Mouse (Mus musculus) splenic B cell, adult 2 months (primary cell): ENCODE data around the gene Csrnp3.
"Not testable (repeated sequence)": the region's sequence is repeated elsewhere in the genome, so short reads cannot be mapped to it uniquely, and the experiment has no call there.

ENCODE experiments used
- DNase-seq: peaks from one replicate; pipeline ENCODE4 v3.0.0-alpha.2; 2011; ENCODE audit warnings: low read depth, low spot score
- H3K27me3 ChIP-seq: 2 replicates; pipeline ENCODE4 v1.6.1; 2012; ENCODE audit warnings: mild to moderate bottlenecking, low read length, moderate library complexity, mixed read lengths; ENCODE audit not compliant: control insufficient read depth, poor library complexity, insufficient read depth, severe bottlenecking
- H3K36me3 ChIP-seq: 2 replicates; pipeline ENCODE4 v1.6.1; 2012; ENCODE audit warnings: mild to moderate bottlenecking, low read length, moderate library complexity, mixed read lengths; ENCODE audit not compliant: control insufficient read depth, poor library complexity, insufficient read depth, severe bottlenecking

Gene Csrnp3

DNA sequence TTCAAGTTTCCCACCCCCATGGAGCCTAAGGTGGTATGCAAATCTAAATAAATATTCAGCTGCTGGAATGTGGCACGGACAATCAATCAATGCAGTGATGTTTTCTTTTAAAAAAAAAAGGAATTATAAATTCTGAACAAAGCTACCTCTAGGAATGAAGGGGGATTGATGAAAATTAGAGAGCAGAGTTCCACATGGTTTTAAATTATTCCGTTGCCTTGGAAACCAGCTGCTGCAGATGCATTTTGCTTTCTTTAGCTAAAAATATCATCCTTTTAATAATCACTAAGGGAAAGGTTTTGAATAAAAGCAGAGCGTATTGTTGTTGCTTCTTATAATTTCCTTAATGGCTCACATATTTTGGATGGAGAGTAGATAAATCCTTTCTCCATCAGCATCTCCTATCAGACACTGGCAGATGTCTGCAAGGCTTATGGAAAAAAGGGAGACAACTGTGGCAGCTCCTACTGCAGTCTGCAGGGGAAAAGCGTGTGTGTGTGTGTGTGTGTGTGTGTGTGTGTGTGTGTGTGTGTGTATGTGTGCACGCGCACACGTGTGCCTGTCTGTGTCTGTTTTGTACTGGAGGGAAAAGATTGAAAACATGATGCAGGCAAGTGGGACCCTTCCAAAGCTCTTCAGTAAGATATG, 2.0 kb downstream of the Csrnp3 start:
- H3K27me3 ChIP-seq, result no peaks in the 10 kb centered on the region; the same call in 1 of the 2 replicates
- no peaks in the 10 kb centered on the region for H3K36me3 ChIP-seq
- DNase-seq, result no peak

DNA sequence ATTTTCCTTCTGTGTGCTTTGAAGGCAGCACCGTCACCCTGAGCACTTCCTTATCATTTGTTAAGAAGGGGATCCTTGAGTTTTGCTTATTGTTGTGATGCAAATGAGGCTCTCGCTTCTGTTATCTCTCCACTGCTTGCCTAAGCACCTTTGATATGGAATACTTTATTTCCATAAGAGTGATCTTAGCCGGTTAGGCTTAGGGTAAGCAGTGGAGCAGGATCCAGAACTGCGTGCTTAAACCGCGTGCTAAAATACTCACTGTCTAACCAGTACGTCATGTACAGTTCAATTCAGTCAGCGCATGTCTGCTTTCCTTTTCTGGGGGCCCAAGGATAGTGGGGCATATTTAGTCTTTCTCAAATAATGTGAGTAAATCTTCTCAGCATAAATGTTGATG, 3.1 kb downstream of the Csrnp3 start:
- Histone ChIP-seq H3K27me3 (no peaks in the 10 kb centered on the region; the same call in 1 of the 2 replicates), H3K36me3 (no peaks in the 10 kb centered on the region)
- no peak for DNase-seq

DNA sequence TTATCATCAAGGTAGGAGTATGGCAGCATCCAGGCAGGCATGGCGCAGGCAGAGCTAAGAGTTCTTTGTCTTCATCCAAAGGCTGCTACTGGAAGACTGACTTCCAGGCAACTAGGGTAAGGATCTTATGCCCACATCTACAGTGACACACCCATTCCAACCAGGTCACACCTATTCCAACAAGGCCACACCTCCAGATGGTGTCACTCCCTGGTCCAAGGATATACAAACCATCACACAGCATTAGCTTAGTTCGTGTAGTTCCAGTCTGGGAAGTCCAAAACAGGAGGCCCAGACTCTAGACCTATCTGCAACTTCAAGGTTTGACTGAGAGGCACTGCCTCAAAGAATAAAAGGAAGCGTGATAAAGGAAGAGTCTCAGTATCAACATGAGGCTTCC, 4.7 kb downstream of the Csrnp3 start:
- not testable (repeated sequence) for H3K36me3 ChIP-seq, DNase-seq, H3K27me3 ChIP-seq

DNA sequence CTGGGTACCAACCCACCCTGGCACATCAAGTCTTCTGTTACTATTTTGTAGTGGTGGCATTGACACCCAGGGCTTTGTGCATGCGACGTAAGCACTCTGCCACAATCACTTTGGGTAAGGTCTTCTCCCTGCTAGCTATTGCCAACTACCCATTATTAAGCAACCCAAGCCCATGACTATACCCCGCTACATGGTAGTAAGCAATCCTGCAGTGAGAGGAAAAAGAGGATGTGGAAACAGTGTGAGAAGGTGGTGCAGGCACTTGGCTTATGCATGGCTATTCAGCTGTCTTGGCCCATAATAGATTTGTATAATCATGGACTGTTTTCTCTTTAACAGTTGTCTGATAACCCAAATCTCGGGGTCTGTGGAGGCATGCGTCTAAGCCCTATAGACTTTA, 11.2 kb downstream of the Csrnp3 start:
- Histone ChIP-seq H3K36me3 (no peaks in the 10 kb centered on the region), H3K27me3 (no peaks in the 10 kb centered on the region)
- no peak for DNase-seq

DNA sequence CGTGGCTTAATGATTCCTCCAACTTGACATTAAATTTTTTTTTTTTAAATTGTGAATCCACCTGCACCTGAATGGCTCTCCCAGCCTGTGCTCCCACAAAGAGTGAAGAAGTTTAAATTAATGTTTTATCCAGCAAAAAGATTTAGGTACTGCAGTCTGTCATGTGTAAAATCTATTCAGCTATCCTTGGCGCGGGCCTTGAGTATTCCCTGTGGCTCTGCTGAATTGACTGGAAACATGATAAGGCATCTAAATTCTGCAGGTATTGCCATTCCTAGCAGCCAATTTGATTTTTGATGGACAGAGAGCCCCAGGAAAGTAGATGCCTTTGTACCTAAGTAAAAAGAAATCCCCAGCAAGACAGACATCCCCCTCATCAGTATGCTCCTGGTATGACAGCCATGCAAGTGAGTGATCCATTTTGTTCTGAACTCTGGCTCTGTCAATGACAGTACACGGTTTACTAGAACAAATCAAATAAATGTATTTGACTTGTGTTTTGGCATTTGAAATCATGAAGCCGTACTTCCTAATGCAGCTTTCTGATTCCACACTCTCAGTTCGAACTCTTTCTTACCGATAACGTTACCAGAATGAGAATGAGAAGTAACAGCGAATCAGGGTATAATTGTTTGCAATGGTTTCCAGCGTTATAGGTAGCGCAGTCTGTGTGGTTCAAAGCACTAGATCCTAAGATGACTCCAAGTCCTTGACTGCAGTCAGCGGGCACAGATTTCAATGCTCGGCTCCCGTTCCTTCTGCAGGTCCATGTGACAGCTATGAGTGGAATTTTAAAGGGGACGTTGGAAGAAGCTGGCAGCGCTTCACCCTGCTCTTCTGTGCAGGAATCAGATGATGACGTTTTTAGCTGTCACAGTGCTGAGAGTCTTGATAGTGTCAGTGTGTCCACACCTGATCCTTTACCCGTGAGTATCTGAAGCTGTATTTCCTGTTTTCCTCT, 14.5 kb downstream of the Csrnp3 start:
- no peaks in the 10 kb centered on the region for H3K27me3 ChIP-seq
- H3K36me3 ChIP-seq, result no peaks in the 10 kb centered on the region
- DNase-seq, result no peak

DNA sequence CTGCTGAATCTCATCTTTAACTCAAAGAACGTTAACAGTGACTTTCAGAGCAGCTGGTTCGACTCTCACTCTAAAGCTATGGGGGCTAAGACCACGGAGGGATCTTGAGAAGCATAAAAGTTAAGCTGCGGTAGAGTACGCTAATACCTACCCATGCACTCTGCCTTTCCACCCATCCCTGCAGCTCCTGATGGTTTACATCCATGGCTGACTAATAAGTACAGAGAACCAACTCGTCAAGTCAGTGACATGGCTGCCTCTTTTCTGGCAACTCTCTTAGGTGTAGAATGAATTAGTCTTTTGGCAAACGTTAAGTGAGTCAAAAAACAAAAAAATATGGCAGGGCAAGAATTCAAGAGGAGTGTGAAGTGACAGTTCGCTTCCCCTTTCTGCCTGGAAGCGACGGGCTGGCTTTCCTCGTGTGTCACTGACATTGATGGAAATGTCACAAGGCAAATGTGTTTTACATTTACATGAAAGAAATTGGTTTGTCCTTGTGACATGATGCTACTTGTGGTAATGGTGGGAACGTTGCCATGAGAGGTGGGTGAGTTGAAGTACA, 19.3 kb downstream of the Csrnp3 start:
- DNase-seq, result no peak

DNA sequence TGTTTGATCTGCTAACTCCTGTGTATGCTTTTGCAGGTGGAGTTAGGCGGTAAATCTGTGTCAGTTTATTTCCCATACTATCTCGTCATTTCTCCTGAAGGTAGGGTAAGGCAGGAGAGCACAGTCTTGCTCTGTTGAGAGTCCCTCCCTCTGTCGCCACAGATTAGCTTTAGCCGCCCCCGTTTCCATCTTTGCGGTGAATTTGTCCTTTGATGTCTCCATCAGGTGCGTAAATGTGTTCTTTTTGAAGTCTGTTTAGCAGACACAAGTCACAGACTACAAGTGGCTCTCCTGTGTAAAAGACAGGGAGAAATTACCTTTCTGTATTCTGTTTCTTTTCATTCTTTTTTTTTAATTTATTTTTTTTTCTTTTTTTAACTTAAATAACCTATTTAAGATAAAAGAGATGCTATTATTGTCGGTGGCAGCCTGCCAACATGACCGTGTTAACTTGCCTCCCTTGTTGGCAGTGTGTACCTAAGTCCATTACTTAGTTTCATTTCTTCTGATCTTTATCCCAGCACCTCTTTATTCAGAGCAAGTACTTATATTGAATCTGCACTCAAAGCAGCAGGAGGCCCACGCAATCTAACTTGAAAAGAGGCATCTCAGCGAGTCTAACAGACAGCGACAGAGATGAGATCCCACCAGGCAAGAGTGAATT, 25.5 kb downstream of the Csrnp3 start:
- H3K27me3 ChIP-seq, result no peaks in the 10 kb centered on the region
- H3K36me3 ChIP-seq, result no peaks in the 10 kb centered on the region
- no peak for DNase-seq

More for the DNA sequence above, 19.3 kb downstream of the Csrnp3 start:
- Histone ChIP-seq H3K27me3 (no peaks in the 10 kb centered on the region), H3K36me3 (no peaks in the 10 kb centered on the region)

DNA sequence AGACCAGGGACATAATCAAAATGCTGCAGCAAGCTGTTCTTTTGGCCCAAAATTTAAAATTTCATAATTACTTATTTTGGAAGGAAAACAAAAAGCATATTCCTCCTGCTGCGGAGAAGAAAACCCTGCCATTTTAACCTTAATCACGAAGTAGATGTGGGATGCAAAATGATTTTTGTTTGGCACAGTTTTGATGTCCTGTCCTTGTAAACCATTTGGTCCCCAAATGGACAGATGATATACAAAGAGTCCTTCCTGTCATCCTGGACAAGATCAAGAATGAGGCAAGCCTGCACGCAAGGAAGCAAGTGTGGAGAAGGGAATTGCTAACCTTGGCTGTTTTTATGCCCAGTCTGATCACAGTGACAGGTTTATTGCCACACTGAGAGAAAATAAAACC, 46.0 kb downstream of the Csrnp3 start:
- H3K36me3 ChIP-seq, result no peaks in the 10 kb centered on the region
- H3K27me3 ChIP-seq, result no peaks in the 10 kb centered on the region
- DNase-seq, result no peak

DNA sequence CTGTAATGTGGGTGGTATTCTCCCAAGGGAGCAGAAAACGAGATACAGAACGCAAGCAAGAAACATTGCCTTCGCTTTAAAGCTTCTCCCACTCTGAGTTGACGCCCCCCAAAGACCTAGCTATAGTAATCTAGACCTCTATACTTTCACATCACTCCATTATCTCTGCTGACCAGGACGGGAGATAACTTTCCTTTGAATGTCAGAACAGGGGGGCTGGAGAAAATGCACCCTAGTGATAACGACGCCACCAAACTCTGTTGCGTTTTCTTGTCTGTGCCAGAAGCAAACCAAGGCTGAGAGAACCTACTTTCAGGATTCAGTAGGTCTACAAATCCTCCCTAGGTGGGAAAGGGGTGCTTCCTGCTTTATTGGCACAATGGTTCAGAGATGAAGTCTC, 47.7 kb downstream of the Csrnp3 start:
- no peaks in the 10 kb centered on the region for H3K27me3 ChIP-seq
- no peak for DNase-seq
- H3K36me3 ChIP-seq, result no peaks in the 10 kb centered on the region

DNA sequence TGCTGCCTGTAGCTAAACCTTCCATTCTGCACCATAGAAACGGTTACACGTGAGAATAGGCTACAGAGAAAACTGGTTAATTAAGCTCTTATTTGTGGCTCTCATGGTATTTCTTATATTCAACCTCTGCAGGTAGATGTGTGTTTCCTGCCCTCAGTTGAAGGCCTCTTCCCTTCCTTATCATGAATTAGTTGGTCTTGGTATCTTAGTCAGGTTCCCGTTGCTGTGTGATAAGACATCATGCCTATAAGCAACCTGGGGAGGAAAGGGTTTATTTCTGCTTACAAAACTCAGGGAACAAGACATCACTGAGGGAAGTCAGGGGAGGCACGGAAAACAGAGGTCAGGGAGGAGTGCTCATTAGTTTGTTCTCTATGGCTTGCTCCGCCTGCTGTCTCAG, 48.7 kb downstream of the Csrnp3 start:
- DNase-seq, result no peak
- Histone ChIP-seq H3K36me3 (no peaks in the 10 kb centered on the region), H3K27me3 (no peaks in the 10 kb centered on the region)

DNA sequence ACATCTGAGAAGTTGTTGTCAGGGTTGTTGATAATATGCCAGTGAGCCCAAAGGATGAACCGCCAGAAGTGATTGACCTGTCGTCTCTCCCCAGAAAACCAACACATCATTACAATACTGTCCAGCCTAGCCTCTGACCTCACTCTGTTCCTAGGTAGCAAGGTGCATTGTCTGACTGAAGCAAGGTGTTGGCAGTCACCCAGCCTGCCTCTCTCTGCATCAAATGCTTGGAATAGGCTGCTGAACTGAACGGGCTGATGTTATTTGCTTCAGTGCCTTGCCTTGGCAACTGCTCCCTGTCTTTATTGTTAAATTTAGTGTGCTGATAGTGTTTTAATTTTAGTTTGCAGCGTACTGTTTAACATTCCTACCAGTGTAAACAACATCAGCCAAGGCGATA, 51.0 kb downstream of the Csrnp3 start:
- H3K27me3 ChIP-seq, result no peaks in the 10 kb centered on the region
- no peak for DNase-seq
- no peaks in the 10 kb centered on the region for H3K36me3 ChIP-seq

DNA sequence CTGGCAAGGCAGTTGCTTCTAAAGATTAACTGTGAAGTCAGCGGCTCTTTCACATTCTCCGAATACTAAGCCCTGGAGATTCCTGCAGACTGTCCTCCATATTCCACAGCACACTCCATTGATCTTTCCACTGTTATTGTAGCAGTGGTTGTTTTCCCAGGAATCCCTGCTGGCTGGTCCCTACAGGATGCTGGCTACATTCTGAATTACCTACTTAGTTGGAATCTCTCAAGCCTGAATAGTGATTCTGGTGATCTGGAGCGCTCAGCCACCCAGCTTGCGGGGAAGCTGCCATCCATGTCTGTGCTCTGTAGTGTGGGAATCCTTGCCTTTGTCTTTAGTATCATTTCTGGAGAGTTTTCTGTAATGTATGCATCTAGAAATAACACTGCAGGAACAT, 51.5 kb downstream of the Csrnp3 start:
- Histone ChIP-seq H3K27me3 (no peaks in the 10 kb centered on the region), H3K36me3 (no peaks in the 10 kb centered on the region)
- DNase-seq, result no peak

DNA sequence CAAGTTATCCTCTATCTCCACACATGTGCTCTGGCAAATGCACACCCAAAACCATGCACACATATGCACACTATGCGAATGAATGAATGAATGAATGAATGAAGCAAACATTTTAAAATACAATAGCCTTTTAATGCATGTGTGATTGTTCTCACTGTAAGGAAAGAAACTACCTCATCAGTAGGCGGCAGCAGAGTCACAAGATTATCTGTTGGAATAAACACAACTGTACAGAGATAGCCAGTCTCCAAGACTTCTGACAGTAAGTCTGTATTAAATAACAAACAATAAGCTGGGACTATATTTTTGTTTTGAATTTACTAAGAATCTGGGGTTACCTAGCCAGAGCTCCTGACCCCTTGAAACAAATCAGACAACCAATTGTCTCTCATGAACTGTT, 53.9 kb downstream of the Csrnp3 start:
- DNase-seq, result no peak
- Histone ChIP-seq H3K36me3 (no peaks in the 10 kb centered on the region), H3K27me3 (no peaks in the 10 kb centered on the region)

DNA sequence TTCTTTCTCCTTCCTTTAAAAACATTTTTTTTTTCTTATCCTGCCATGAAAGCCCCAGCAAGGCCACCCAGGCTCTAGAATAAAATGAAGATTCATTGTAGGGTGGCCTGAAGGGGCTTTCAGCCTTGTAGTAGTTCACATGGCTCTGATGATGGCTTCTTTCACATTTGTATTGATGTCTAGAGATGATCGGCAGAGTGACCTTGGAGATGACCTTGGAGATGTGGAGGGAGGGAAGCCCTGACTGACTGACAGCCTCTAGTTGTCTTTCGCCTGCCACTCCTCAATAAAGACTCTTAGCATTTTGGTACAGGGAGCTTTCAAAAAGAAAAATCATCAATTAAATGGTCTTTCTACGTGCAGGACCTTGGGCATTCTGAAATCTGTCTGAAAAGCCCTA, 63.0 kb downstream of the Csrnp3 start:
- DNase-seq, result no peak
- Histone ChIP-seq H3K27me3 (no peaks in the 10 kb centered on the region), H3K36me3 (no peaks in the 10 kb centered on the region)
